In the genomic region with DNA sequence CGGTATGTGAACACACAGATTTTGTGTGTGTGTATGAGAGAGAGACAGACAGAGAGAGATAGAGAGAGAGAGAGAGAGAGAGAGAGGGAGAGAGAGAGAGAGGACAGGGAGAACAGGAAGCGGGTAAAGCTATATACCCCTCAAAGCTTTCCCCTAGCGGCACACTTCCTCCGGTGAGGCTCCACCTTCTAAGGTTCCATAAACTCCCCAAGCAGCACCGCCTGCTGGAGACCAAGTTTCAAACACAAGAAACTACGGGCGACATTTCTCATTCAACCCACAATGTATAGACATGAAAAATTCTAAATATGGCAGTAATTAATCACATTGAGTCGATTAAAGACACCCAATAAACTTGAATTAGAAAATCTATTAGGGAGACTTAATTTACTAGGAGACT, we compare ENCODE assay signal across 18 mouse cellular contexts. TPM values are rescaled to one million over a fixed set of nuclear protein-coding genes. Genes with fewer than 3 reads are reported as not detected.
A peak's percentile ranks its signal among the peaks of the same experiment; 100 is the strongest.
DNase-seq lines count a peak whose midpoint lies in the region; ATAC-seq and TF ChIP-seq lines count a peak whose summit lies in the region.
"Had no signal": no experiment of that assay in that cellular context is flagged by ENCODE, and none has a peak within 500 bp of the region (broad histone marks: within the 10 kb centered on the region; RNA-seq: fewer than 3 reads in every experiment).

No protein-coding gene starts in this region.

- H3K4me3 ChIP-seq in heart, postnatal 0 days (ENCODE audit: low read depth, low read length) = no peak overlapping the region
- H3K4me3 ChIP-seq: heart, embryonic 13.5 days; liver, embryonic 12.5 days; lung, embryonic 15.5 days; midbrain, embryonic 12.5 days had no signal

- TF ChIP-seq EP300 in heart, postnatal 0 days (IDR thresholded peaks at IDR 0.05; ENCODE audit: low read depth) = no peak

- no peaks in the 10 kb centered on the region for H3K9me3 ChIP-seq in heart, postnatal 0 days (replicated peaks; ENCODE audit: control insufficient read depth, low read length)
- H3K9me3 ChIP-seq: heart, embryonic 13.5 days; liver, embryonic 12.5 days; lung, embryonic 15.5 days; midbrain, embryonic 12.5 days had no signal

- H3K27me3 ChIP-seq in heart, postnatal 0 days (ENCODE audit: control insufficient read depth, insufficient read depth, low read length) = no peaks in the 10 kb centered on the region
- H3K27me3 ChIP-seq: heart, embryonic 13.5 days; liver, embryonic 12.5 days; lung, embryonic 15.5 days; midbrain, embryonic 12.5 days had no signal

- no peak overlapping the region for H3K4me2 ChIP-seq in heart, postnatal 0 days (ENCODE audit: low read depth, low read length)
- H3K4me2 ChIP-seq: heart, embryonic 13.5 days; liver, embryonic 12.5 days; lung, embryonic 15.5 days; midbrain, embryonic 12.5 days had no signal

- H3K9ac ChIP-seq in heart, postnatal 0 days (replicated peaks; ENCODE audit: low read depth, low read length) = no peak overlapping the region
- H3K9ac ChIP-seq: heart, embryonic 13.5 days; liver, embryonic 12.5 days; lung, embryonic 15.5 days; midbrain, embryonic 12.5 days had no signal

- no peaks in the 10 kb centered on the region for H3K36me3 ChIP-seq in heart, postnatal 0 days (replicated peaks; ENCODE audit: control insufficient read depth, insufficient read depth, low read length)
- H3K36me3 ChIP-seq: heart, embryonic 13.5 days; liver, embryonic 12.5 days; lung, embryonic 15.5 days; midbrain, embryonic 12.5 days had no signal

- no peak for DNase-seq in heart, postnatal 0 days (ENCODE audit: low spot score)
- DNase-seq in heart, postnatal 25 days (ENCODE audit: low spot score) = no peak
- peak; percentile 9 for DNase-seq in lung, postnatal 10 days
- DNase-seq in lung, postnatal 14 days = no peak
- DNase-seq in A20 (ENCODE audit: low read depth, low spot score) = peak; percentile 5
- DNase-seq in embryo, embryonic 10.5 days (ENCODE audit: low spot score) = peak; percentile 34
- DNase-seq in natural killer cell, adult 2 months (ENCODE audit: low spot score in 2 of 2) = no peak
- DNase-seq: adrenal gland, adult 8-10 months; cerebellum, adult 11-12 months had no signal

- H3K27ac ChIP-seq in heart, postnatal 0 days (ENCODE audit: low read depth) = no peak overlapping the region
- H3K27ac ChIP-seq: heart, embryonic 13.5 days; liver, embryonic 12.5 days; lung, embryonic 15.5 days; midbrain, embryonic 12.5 days had no signal

- 0 out of 2 replicates have a peak, but pooled peaks have one; percentile 1 for TF ChIP-seq CTCF in heart, postnatal 0 days (IDR thresholded peaks at IDR 0.05; ENCODE audit: low read depth)

- intact Hi-C loops in heart, postnatal 25 days (cut with DNase I) = no loop called here

- 43% methylated on average over 8 of the region's 8 CpGs for WGBS in heart, postnatal 0 days

- ATAC-seq in heart, postnatal 0 days (ENCODE audit: insufficient read depth, low read depth) = no peak
- ATAC-seq in megakaryocyte, adult 5-6 weeks (ENCODE audit: poor library complexity, severe bottlenecking) = no peak
- ATAC-seq: CD4-positive, CD25-positive, alpha-beta regulatory T cell, adult 4 months; inflammation-experienced regulatory T-cells, adult 6 months; liver, embryonic 12.5 days had no signal

- H3K4me1 ChIP-seq in heart, postnatal 0 days (ENCODE audit: control insufficient read depth, insufficient read depth) = no peaks in the 10 kb centered on the region
- H3K4me1 ChIP-seq: liver, embryonic 12.5 days; lung, embryonic 15.5 days; midbrain, embryonic 12.5 days had no signal

RNA-seq across cellular contexts. Expression of a gene that starts 32.5 kb away (rescaled TPM):
- 7.0 and 9.4 TPM in 2 replicates for total RNA-seq in heart, postnatal 0 days (2014; rRNA removed; ENCODE audit: low replicate concordance)
- 6.2 and 6.3 TPM in 2 replicates for polyA plus RNA-seq in heart, postnatal 0 days (2015; fragmentation: Nextera tagmentation; extraction: Ambion mirVana)
- 1 to 10 TPM; 1.8 to 2.6 TPM for total RNA-seq in heart, postnatal 25 days (2021)
- total RNA-seq in megakaryocyte, adult 5-6 weeks (2015) = not detected in 2 replicates
- total RNA-seq in megakaryocyte, adult 5-6 weeks (2017) = not detected in 2 replicates
- total RNA-seq: hematopoietic stem cell, adult 5-6 weeks; MEL had no signal
- polyA plus RNA-seq: CD4-positive, CD25-positive, alpha-beta regulatory T cell, adult 4 months; inflammation-experienced regulatory T-cells, adult 6 months had no signal

Comparison
In these comparisons a context has a peak if more than half of its experiments do, and no peak if none do; other contexts are left out.
1. DNase-seq: peak in lung, postnatal 10 days (single experiment), A20 (single experiment) and embryo, embryonic 10.5 days (single experiment); none in heart, postnatal 0 days (single experiment), heart, postnatal 25 days (single experiment), lung, postnatal 14 days (single experiment) and natural killer cell, adult 2 months (0 of 2).